Mouse (Mus musculus): ENCODE data around the gene Tut1.
A peak's percentile ranks its signal among the peaks of the same experiment; 100 is the strongest.
"Not testable (repeated sequence)": the region's sequence is repeated elsewhere in the genome, so short reads cannot be mapped to it uniquely, and the experiment has no call there.

The Tut1 gene

DNA sequence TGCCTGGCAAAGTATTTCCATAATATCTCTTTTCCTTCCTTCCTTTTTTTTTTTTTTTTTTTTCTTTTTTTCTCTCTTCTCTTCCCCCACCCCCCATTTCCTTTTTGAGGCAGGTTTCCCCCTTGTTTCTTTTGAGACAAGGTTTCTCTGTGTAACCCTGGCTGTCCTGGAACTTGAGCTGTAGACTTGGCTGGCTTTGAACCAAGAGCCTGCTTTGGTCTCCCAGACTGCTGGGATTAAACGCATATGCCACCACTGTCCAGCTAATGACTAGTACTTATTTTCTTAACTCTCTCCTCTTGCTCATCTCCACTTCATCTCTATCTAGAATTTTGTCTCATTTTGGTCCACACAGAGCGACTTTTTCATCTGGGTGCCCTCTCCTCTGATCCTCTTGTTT is 10.6 kb upstream of the Tut1 start:
- DNase-seq (ENCODE audit: low spot score) = peak; percentile 52

DNA sequence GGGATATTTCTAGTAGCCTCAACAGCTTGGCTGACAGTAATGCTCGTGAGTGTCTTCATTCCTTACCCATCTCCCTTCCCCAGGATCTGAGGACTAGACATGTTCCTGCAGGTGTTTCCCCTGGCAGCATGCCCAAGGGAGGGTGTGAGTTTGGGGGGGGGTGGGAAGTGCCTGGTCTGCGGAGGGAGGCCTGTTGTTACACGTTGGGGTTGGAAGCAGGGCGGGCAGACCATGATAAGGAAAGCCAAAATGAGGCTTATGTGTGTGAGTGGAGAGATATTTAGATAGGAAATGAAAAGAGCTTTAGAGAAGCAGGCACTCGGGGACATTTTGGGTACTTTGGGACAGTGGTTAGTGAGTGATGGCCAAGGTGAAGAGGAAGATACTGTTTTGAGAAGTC is 9.6 kb upstream of the Tut1 start:
- no peak for DNase-seq (ENCODE audit: low spot score)

DNA sequence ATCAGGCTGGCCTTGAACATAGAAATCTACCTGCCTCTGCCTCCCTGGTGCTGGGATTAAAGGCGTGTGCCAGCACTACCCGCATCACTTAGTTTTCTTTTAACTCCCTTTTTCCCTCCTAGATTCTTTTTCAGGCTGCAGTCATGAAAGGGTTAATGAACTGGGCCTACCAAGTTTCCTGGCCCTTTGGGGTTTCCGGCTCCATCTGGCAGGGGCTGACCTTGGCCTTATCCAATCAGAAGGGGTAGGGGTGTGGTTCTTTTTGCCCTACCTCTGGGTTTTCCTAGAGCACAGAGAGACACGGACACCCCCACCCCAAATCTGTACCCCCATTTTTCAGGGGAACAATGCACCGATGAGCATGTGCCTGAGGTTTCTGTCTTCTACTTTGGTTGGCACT is 8.9 kb upstream of the Tut1 start:
- DNase-seq (ENCODE audit: low spot score) = peak; percentile 86

DNA sequence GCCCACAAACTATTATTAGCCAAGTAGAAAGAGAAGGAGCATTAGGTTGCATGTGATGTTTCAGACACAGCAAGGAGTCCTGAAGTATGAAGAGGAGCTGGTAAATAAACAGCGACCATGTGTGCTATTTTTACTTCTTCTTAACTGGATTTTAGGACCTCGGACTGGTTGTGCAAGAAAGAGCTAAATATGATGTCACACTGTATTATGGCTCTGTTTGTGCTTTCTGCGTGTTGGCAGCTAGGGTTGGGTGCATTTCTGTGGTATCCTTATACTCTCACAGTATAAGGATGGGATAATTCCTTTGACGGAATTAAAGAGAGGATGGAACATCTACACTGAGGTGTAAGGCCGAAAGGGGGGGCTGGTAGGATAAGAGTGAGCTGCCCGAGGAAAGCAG is 8.4 kb upstream of the Tut1 start:
- DNase-seq (ENCODE audit: low spot score) = no peak

DNA sequence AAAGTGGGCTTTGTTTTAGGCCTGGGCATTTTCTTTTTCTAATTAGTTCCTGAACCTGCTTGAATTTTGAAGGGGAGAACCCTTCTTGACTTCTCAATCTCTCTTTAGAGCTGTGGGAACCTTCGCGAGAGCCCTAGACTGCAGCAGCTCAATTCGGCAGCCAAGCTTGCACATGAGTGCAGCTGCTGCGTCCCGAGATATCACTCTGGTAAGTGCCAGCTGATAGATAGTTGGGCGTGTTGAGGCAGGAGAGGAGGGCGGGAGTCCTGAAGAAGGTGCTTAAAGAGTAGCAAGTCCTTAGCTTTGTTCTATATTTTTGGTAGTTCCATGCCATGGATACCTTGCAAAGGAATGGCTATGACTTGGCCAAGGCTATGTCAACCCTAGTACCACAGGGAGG is 6.7 kb upstream of the Tut1 start:
- no peak for DNase-seq (ENCODE audit: low spot score)

DNA sequence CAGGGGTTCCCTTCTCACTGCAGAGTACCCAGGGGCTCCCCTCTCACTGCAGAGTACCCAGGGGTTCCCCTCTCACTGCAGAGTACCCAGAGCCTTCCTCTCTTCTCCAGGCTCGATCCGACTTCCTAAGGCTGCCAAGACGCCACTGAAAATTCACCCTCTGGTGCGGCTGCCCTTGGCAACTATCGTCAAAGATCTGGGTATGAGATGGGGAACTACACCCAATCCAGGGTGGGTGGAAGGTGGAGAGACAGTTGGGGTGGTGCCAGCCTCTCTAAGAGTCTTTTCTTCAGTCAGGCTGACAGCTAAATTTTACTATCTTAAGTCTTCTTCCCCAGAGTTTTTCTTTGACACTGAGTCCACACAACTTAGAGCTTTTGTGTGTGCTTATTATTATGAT is 3.5 kb upstream of the Tut1 start:
- DNase-seq (ENCODE audit: low spot score) = no peak

DNA sequence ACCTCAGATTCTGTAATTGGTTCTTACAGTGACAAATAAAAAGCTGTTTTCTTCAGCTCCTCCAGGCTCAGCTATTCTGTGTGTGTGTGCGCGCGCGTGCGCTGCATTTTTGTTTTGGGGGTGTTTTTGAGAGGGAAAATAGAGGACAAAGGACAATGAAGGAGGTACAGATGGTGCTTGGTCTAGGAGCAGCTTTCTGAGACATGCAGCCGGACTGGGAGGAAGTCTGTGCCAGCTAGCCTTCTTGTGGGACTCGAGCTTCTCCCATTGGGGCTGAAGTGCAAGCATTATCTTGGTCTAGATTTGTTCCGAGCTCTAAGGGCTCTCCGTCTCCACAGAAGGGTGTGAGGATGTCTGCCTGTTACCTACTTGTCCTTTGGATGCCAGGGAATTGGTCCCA is 1.4 kb upstream of the Tut1 start:
- no peak for DNase-seq (ENCODE audit: low spot score)

DNA sequence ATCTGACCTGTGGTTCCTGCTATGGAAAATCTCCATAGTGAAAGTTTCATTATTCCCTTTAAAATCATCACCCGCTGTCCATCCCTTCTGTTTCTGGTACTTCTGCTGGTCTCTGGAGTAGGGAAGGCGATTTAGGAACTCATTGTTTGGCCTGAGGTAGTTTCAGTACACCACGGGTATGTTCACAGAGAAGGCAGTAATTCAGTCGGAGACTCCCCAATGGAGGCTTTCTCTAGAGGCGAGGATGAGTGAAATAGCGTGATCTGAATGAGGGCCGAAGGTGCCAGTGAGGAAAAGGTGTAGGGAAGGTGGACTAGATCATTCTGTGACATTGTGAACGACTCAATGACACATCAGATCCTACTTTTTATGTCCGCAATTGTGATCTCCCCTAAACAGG is 524 bp downstream of the Tut1 start:
- DNase-seq (ENCODE audit: low spot score) = peak; percentile 44

DNA sequence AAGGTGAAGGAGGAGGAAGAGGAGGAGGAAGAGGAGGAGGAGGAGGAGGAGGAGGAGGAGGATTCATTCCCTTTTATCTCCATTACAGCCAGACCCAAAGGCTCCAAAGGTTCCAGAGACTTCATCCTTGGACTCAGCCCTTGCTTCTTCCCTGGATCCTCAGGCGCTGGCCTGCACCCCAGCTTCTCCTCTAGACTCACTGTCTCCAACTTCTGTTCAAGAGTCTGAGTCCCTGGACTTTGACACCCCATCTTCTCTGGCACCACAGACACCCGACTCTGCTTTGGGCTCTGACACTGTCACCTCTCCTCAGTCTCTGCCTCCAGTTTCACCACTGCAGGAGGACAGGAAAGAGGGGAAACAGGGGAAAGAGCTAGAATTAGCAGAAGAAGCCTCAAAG is 8.6 kb downstream of the Tut1 start:
- DNase-seq (ENCODE audit: low spot score) = no peak

DNA sequence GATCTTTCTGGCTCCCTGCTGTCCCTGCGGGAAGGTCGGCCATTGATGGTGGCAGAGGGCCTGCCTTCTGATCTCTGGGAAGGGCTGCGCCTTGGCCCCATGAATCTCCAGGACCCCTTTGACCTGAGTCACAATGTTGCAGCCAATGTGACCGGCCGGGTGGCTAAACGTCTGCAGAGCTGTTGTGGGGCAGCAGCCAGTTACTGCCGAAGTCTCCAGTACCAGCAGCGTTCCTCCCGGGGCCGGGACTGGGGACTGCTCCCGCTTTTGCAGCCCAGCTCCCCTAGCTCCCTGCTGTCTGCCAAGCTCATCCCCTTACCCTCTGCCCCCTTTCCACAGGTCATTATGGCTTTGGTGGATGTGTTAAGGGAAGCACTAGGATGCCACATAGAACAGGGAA is 11.4 kb downstream of the Tut1 start:
- no peak for DNase-seq (ENCODE audit: low spot score)

DNA sequence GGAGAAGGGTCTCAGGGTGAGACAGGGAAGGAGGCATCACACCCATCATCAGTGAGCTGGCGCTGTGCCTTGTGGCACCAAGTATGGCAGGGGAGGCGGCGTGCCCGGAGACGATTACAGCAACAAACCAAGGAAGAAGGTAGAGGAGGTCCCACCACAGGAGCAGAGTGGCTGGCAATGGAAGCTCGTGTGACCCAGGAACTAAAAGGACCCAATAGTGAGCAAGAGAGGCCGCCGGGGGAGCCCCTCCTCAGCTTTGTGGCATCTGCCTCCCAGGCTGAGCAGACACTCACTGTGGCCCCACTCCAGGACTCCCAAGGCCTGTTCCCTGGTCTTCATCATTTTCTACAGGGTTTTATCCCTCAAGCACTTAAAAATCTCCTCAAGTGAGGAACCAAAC is 12.1 kb downstream of the Tut1 start:
- DNase-seq (ENCODE audit: low spot score) = peak; percentile 51

DNA sequence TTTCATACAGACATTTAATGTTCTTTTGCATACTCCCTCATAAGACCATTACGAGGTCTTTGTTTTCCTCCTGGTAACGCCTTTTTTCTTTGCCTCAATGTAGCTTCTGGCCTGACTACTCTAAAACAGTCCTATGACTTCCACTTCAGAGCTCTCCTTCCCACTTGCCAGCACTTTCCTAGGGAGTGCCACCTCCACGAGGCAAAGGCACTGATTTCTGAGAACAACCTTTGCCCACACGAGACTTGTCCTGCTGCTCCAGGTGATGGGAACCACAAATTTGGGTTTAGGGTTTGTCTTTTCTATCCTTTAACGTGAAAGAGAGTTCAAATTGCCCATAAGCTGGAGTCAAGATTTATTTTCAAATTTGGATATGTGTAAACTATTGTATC is 12.5 kb downstream of the Tut1 start:
- DNase-seq (ENCODE audit: low spot score) = no peak

DNA sequence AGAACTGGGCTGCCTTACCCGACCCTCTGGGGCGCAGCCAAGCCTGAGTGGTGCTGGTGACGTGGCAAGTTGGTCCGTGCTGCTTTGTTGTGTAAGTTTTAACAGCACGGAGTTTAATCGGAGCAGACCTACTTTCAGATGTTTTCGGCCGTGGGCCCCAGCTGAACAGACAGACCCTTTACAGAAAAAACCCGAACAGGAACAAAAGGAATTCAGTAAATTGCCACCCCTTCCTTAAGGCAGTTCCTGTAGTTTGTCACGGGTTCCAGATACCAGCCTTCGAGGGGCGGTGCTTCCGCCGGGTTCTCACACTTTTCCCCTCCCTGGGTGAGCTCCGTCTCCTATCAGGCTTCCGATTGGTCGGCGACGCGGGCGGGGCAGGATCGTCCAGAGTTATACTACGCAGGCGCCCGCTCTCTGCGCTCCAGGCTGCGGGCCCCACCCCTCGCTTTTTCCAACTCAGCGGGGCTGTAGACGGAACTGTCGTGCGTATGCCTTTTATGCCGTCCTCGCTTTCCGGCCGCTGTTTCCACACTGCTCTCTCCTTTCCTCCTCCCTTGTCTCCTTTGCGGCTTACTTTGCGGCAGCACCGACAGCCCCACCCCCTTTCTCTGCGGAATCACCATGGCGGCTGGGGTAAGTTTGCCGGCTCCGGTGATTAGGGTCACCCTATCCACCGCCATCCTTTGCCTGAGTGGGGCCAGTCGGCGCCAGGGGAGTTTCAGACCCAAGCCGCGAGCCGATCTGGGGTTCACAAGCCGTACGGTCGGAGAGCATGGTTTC is 13.1 kb downstream of the Tut1 start, which contains the start of gene Eef1g:
TSS of gene Eef1g (plus strand) at position 452 of the 783 bp plus-strand sequence.
- DNase-seq (ENCODE audit: low spot score) = peak; percentile 99

DNA sequence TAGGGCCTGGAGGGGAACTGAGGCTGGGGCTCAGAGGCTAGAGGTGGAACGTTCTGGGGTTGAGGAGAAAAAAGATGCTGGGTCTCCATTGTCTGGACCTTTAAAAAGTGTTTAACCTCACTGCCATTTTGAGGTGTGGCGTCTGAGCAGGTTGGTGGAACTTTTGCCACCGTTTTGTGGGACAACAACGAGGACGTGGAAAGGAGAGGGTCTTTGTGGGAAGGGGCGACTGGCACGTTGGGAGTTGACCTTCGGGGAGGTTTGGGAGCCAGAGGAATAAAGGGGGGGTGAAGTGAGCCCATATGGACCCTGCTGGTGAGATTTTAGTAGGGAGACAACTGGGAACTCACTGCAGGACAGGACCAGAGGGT is 13.7 kb downstream of the Tut1 start:
- no peak for DNase-seq (ENCODE audit: low spot score)

DNA sequence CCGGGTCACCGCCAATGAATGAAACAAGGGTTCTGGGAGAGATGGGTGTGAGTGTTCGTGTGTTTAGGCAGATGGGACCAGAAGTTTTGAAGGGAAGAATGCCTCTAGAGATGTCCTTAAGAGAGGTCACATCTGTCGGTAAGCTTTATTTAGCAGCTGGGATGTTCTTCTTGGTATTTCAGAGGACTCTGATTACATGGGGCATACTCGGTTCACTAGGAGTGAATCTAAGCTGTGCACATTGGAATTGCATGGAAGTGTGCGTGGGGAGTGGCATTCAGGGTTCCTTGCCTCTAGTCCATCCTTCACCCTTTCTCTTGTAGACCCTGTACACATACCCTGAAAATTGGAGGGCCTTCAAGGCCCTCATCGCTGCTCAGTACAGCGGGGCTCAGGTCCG is 14.2 kb downstream of the Tut1 start:
- DNase-seq (ENCODE audit: low spot score) = no peak

DNA sequence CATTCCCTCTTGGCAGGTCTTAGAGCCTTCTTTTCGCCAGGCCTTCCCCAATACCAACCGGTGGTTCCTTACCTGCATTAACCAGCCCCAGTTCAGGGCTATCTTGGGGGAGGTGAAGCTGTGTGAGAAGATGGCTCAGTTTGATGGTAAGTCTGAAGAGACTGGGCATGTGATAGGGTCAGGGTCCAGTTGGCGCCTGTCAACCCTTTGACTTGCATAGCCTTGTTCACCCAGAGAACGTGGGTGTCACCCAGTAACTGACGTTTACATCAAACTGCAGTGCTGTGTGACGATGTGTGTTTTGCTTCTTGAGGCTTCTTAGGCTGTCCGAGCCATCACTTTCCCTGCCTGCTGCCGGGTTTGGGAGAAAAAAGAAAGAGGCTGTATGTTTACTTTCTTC is 18.8 kb downstream of the Tut1 start:
- not testable (repeated sequence) for DNase-seq (ENCODE audit: low spot score)

DNA sequence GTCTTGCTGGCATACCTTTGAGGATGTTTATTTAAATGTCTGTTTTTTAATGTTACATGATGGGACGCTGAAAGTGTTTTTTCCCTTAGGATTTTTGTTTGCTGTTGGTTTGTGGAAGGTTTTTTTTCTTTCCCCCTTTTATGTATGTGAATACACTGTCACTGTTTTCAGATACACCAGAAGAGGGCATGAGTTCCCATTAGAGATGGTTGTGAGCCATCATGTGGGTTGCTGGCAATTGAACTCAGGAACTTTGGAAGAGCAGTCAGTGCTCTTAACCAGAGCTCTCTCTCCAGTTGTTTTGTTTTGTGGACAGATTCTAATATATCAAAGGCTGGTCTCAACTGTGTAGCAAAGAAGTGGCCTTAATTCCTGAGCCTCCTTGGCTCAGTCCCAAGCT is 21.0 kb downstream of the Tut1 start:
- no peak for DNase-seq (ENCODE audit: low spot score)

DNA sequence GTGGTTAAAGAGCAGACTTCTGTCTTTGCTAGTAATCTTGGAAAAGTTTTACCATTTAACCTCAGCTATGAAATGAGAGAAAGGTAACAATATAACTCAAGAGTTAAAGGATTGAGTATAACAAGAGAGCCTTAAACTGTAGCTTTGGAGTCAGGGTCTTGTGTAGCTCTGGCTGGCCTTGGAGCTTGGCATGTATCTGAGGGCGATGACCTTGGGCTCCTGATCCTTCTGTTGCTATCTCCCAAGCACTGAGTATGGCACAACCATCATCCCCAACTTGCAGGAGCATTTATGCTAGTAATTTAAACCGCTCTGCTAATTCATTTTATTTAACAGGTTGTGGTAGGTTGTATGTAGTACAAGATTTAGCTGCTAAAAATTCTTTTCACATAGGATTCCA is 21.8 kb downstream of the Tut1 start:
- DNase-seq (ENCODE audit: low spot score) = no peak

DNA sequence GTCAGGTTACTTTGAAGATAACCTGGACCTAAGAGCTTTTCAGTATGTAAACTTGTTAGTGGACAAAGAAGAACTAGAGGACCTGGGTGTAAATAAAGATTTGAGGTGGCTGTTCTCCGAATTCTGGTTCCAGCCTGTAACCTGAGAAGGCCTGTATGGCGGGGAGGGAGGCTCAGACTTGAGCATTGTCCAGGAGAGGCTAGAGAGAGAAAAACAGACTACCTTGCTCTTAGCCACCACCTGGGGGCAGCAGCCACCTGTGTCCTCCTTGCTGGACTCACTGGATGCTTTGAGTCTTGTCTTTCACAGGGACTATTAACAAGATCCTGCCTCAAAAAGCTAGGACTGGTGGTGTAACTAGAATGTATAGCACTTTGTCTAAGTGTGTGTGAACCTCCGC is 22.9 kb downstream of the Tut1 start:
- peak; percentile 82 for DNase-seq (ENCODE audit: low spot score)

DNA sequence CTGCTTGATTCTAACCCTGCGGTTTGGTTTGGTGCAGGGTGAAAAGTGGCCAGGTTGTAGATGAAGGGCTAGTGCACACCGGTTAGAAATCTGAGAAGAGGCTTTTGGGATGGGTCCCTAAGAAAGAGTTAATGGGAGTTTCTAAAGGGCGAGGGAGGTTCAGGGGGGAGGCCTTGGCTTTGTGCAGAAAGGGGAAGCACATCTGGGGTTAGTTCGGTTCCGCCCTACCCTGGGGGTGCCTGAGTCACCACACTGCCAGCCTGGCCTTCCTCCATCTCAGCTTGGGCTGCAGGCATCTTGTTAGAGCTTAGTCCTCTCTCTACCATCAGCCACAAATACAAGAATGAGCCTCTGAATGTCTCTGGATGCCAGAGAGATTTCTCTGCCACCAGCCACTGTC is 27.1 kb downstream of the Tut1 start:
- DNase-seq (ENCODE audit: low spot score) = no peak

DNA sequence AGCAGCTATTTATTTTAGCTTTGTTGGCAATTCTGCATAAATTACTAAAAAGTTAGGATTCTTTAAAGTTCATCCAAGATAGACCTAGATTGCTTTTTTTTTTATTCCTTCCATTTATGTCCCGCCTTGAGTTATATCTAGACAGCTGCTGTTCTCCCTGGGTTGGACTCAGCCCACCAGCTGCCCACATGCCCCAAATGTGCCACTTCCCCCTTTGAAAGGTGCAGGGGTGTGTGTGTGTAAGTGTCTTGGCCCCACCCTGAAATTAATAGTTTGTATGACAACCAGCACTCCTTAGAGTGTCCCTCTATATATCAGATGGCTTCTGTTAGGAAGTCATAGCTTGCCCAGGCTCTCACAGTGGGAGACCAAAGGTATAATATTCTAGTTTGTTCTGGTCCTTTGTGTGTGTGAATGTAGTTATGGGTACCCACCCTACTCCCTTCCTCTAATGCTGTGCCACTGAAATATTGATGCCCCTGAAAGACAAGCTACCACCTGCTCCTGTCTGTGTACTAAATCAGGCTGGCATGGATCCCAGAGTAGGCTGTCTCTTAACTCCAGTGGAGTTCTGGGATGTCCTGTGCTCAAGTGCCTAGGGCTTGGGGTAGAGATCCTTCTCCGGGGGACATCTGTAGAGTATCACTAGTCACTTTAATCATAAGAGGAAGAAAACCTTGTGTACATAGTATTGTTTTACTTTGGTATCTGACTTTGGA is 28.0 kb downstream of the Tut1 start:
- peak; percentile 50 for DNase-seq (ENCODE audit: low spot score)

DNA sequence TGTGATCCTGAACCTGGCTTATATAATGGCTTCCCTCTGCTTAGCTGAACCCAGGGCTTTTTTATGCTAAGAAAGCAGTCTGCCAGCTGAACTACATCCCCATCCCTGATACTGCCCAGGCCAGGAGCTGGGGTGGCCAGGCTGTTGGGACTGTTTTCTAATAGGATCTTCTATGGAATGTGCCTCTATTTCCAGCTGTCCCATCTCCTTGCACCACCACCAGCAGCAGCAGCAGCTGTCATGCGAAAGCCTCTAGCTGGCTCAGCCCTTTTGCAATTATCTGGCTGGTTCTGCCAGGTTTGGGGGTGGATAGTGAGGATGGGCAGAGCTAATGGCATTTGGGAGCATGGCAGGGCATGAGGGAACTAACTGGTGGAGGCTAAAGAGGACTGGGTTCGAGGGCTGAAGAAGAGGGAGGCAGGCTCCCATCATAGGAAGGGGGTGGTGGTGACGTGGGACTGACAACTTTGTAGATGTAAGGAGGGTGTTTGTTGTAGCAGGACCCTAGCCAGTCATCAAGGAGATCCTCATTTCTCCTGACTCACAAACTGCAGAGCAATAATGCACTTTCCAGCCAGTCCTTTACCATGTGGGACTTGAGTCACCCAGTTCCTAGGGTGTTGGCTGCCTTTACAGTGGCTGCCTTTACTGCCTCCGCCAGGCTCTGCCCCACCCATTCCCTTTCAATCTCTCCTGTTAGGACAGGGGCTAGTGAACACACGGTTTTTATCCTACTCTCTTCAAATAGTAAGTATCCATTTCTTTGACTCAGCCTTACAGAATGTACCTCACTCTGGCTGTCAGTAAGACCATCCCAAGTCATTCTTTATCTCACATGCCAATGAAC is 28.9 kb downstream of the Tut1 start:
- peak; percentile 48 for DNase-seq (ENCODE audit: low spot score)

DNA sequence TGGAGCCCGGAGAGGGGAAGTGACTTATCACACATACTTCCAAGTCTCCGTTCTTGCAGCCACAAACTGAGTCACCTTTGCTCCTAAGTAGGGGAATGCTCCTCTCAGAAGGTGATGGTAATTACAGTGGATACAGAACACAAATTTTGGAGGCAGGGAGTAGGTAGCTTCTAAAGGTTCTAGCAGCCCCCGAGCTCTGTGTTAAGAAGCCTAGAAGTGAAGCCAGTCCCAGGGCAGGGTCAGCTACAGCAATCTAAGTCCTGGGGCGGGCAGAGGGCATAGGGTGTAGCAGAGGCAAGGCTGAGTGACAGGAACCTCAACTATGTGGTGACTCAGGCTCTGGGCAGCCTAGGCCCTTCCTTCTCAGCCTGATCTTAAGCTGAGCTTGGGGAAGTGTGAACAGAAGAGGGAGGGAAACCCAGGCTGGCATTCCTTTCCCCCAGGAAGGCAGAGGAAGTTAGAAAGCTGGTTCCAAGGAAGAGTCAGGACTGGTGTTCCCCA is 29.6 kb downstream of the Tut1 start:
- peak; percentile 72 for DNase-seq (ENCODE audit: low spot score)

Data from adipocyte (in vitro differentiated cells).